Mouse (Mus musculus) T-helper 1 cell (primary cell): ENCODE measurements around the gene Zfp408.

Experiments
- in situ Hi-C: fragments of 300-600 bp; cut with MboI, MseI; formaldehyde crosslinking; loops from one replicate; pipeline ENCODE4 v1.15.1; 2025; ENCODE audit warnings: high pct_unique_total_duplicates

The Zfp408 gene

GRCm38 (mm10) chr2:91649553-91650359 lies at the start of gene Zfp408, which contains the start of gene Arhgap1:
Gene Zfp408, minus strand, starts transcription at chr2:91649791.
Gene Arhgap1, plus strand, starts transcription at chr2:91649860.
- in situ Hi-C loops = loop anchor here (10.0 kb wide), 1 partner anchor 1265 kb away; the partner anchor contains the start of gene Syt13

GRCm38 (mm10) chr2:91699225-91699624 lies 49.6 kb upstream of the Zfp408 start:
- in situ Hi-C loops = loop anchor here (5.0 kb wide), 1 partner anchor 622 kb away; no protein-coding TSS in a partner anchor

GRCm38 (mm10) chr2:91696225-91696590 lies 46.6 kb upstream of the Zfp408 start:
- in situ Hi-C loops = loop anchor here (5.0 kb wide), 1 partner anchor 619 kb away; no protein-coding TSS in a partner anchor

- in situ Hi-C loops = loop anchor here (5.0 kb wide), 1 partner anchor 618 kb away; no protein-coding TSS in a partner anchor
Measured at GRCm38 (mm10) chr2:91695436-91696224, 46.0 kb upstream of the Zfp408 start.

- in situ Hi-C loops = no loop called here
Measured at GRCm38 (mm10) chr2:91689452-91689851, 39.9 kb upstream of the Zfp408 start.

GRCm38 (mm10) chr2:91683919-91684318 lies 34.3 kb upstream of the Zfp408 start:
- in situ Hi-C loops = no loop called here

- in situ Hi-C loops = no loop called here
Measured at GRCm38 (mm10) chr2:91682850-91683249, 33.3 kb upstream of the Zfp408 start.

GRCm38 (mm10) chr2:91676961-91677360 lies 27.4 kb upstream of the Zfp408 start:
- in situ Hi-C loops = no loop called here

GRCm38 (mm10) chr2:91676420-91676819 lies 26.8 kb upstream of the Zfp408 start:
- in situ Hi-C loops = no loop called here

GRCm38 (mm10) chr2:91674895-91675294 lies 25.3 kb upstream of the Zfp408 start:
- in situ Hi-C loops = no loop called here

- in situ Hi-C loops = no loop called here
Measured at GRCm38 (mm10) chr2:91673587-91673986, 24.0 kb upstream of the Zfp408 start.

GRCm38 (mm10) chr2:91670038-91670437 lies 20.4 kb upstream of the Zfp408 start:
- in situ Hi-C loops = no loop called here

- in situ Hi-C loops = no loop called here
Measured at GRCm38 (mm10) chr2:91669326-91669725, 19.7 kb upstream of the Zfp408 start.

- in situ Hi-C loops = no loop called here
Measured at GRCm38 (mm10) chr2:91667747-91668146, 18.2 kb upstream of the Zfp408 start.

- in situ Hi-C loops = no loop called here
Measured at GRCm38 (mm10) chr2:91666386-91666910, 16.9 kb upstream of the Zfp408 start.

- in situ Hi-C loops = no loop called here
Measured at GRCm38 (mm10) chr2:91664780-91665179, 15.2 kb upstream of the Zfp408 start.

- in situ Hi-C loops = no loop called here
Measured at GRCm38 (mm10) chr2:91660981-91661380, 11.4 kb upstream of the Zfp408 start.

- in situ Hi-C loops = no loop called here
Measured at GRCm38 (mm10) chr2:91659657-91660056, 10.1 kb upstream of the Zfp408 start.

GRCm38 (mm10) chr2:91656774-91657173 lies 7.2 kb upstream of the Zfp408 start:
- in situ Hi-C loops = no loop called here

GRCm38 (mm10) chr2:91655827-91656226 lies 6.2 kb upstream of the Zfp408 start:
- in situ Hi-C loops = no loop called here

- in situ Hi-C loops = no loop called here
Measured at GRCm38 (mm10) chr2:91655388-91655787, 5.8 kb upstream of the Zfp408 start.

GRCm38 (mm10) chr2:91652863-91653262 lies 3.3 kb upstream of the Zfp408 start:
- in situ Hi-C loops = no loop called here
